Mouse (Mus musculus): ENCODE data around the gene Lgr6.

Lgr6 gene

DNA sequence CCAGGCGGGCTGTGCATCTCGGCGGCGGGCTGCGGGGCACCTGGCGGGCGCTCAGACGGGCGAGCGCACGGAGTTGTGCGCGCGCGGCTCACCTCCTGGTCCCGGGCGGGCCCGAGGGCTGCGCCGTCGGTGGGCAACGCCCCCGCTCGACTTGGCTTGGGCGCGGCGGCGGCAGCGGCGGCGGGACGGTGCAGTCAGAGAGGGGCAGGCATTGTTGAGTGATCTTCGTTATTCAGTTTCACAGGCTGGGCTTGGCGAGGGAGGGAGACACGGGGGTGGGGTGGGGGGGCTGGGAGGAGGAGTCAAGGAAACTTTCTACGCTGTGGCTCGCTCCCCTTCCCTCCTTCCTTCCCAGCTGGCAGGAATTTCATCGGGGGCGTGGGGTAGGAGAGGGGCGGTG is at the start of gene Lgr6:
Lgr6 (minus strand) TSS at position 153 of the 400 bp plus-strand sequence.
- no peak for DNase-seq (ENCODE audit: low read depth, low spot score)

DNA sequence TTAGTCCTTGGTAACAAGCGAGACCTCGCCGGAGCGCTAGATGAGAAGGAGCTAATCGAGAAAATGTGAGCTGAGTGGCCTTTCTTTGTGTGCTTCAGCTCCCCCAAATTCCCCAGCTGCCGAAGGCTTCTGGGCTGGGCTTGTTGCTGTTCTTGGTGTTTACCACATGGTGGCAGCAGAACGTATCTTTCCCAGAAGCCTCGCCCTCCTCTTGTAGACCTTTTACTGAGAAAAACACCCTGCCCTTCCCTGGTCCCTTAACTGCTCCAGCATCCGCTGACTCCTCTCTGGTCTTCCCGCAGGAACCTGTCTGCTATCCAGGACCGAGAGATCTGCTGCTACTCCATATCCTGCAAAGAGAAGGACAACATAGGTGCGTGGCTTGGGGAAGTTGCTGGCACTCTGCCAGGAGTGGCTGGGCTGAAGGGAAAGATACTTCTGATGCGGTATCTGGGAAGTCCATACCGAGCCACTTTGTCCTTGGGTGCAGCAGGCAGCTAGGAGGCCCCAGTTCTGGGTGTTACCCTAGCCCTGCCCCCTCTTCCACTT is 49.4 kb upstream of the Lgr6 start:
- peak; percentile 82 for DNase-seq (ENCODE audit: low read depth, low spot score)

- DNase-seq (ENCODE audit: low read depth, low spot score) = no peak
Measured at GRCm38 (mm10) chr1:135154011-135154410, 48.9 kb upstream of the Lgr6 start.

- no peak for DNase-seq (ENCODE audit: low read depth, low spot score)
Measured at GRCm38 (mm10) chr1:135148996-135149395, 43.9 kb upstream of the Lgr6 start.

DNA sequence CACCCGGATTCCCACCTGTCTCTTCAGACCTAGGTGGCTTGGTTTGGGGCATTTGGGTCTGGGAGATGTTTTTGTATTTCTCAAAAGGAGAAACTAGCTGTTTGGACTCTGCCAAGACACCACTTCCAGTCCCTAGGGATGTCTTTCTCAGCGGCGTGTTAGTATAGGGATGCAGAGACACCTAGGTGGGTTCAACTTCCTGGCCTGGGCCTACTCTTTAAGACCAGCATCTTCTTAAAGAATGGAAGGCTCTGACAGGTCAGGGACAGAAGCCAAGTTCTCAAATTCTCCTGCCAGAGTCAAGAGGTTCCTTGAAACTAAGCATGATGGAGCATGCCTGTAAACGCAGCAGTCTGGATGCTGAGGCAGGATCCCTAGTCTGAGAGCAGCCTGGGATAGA is 43.4 kb upstream of the Lgr6 start:
- DNase-seq (ENCODE audit: low read depth, low spot score) = no peak

GRCm38 (mm10) chr1:135147702-135148058 is 42.6 kb upstream of the Lgr6 start:
- DNase-seq (ENCODE audit: low read depth, low spot score) = no peak

DNA sequence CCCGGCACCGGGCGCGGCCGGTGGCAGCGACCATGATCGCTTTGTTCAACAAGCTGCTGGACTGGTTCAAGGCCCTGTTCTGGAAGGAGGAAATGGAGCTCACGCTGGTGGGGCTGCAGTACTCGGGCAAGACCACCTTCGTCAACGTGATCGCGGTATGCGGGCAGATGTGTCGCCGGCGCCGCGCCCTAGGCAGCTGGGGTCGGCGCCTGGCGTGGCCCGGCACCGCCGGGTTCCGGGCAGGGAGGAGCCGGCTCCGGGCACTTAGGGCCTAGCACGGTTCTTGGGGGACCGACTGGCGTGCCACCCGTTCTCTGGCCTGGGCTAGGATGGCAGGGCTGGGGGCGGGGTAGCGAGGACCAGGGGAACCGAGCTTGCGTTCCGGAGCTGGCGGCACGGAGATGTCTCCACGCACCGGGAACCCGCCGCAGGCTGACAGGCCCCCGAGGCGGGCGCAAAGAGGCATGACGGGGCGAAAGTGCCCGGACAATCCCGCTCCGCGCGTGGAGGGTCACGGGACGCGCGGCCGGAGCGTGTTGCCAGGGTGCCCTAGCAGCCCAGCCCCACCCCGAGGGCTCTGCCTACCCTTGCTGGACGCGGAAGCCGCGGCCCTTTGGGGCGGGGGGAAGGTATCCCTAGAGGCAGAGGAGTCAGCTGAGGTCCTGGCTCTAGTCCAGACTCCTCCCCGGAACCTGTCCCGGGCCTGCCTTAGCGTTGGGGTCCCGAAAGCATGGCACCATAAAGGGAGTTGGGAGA is 42.0 kb upstream of the Lgr6 start:
- DNase-seq (ENCODE audit: low read depth, low spot score) = no peak

GRCm38 (mm10) chr1:135146077-135146945 is 41.2 kb upstream of the Lgr6 start, which contains the start of gene Arl8a:
TSS of gene Arl8a (plus strand) at chr1:135146824.
- DNase-seq (ENCODE audit: low read depth, low spot score) = no peak

GRCm38 (mm10) chr1:135143940-135144339 is 38.9 kb upstream of the Lgr6 start:
- no peak for DNase-seq (ENCODE audit: low read depth, low spot score)

DNA sequence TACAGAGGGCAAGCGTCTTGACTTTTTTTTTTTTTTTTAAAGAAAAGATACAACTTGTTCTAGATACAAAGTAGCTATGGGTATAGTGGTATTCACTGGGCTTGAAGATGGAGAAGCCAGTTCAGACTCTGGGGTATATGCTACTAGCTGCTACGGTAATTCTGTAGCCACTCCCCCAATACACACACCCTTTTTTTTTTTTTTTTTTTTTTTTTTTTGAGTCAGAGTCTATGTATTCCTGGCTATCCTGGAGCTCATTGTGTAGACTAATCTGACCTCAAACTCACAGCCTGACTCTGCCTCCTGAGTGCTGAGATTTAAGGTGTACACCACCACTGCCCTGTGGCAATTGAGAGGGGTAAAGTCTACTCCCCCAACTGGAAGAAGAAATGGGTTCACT is 37.4 kb upstream of the Lgr6 start:
- no peak for DNase-seq (ENCODE audit: low read depth, low spot score)

GRCm38 (mm10) chr1:135139906-135140305 is 34.8 kb upstream of the Lgr6 start:
- no peak for DNase-seq (ENCODE audit: low read depth, low spot score)

GRCm38 (mm10) chr1:135136500-135136899 is 31.4 kb upstream of the Lgr6 start:
- peak; percentile 32 for DNase-seq (ENCODE audit: low read depth, low spot score)

DNA sequence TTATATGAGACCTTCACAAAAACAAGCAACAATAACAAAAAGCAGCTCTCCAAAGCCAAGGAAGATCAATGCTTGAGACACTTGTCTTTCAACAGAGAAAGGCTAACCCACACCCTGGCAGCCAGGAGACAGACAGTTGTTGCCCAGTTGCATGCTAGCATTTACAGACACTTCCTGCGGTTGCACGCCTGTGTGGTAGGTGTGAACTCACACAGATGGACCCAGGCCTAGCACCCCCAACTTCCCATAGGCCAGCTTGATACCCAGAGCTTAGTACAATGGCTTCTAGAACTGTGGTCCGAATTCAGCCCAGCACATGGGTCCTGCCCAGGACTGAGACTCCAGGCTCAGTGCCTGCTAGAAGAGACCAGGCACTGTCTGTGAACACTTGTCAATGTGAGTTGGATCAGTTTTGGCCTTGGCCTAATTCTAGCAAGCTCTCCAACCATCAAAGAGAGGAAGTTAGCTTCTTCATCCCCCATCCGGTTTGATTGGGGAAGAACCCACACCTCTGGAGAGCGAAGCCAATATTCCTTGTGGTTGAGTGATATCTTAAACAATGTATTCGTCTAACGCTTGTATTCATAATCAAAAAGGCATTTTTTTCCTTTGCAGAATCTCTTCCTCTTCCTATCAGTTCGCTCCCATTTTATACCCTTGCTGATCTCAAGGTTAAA is 30.2 kb upstream of the Lgr6 start:
- DNase-seq (ENCODE audit: low read depth, low spot score) = no peak

DNA sequence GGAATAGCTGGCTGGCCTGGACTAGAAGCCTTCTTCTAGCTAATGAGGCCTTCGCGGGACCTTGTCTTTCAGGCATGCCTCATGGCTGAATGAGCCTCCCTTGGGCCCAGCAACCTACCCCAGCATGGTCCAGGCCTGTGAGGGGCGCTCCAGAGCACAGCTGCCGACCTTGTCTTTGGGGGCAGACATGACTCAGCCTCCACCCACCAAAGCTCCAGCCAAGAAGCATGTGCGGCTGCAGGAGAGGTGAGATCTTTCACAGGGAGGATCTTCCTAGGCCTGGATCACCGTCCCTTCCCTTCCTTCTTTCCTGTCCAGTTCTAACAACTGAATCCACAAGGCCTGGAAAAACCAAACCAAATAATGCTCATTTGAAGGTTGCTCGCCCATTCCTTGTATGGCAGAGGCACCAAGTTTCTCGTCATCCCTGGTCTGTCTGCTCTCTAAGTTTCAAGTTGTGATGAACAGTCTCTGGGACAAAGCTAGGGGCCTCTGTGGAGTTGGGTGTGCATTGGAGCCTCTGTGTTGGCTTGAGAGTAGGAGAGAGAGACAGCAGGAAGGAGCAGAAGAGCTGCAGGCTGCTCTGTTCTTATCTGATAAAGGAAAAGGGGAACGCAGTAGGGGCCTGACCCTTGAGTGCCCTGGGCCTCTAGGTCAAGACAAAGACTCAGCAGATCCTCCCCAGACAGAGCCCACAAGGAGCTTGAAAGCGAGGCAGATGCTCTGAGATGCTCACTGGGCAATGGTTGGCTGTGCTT is 28.8 kb upstream of the Lgr6 start:
- no peak for DNase-seq (ENCODE audit: low read depth, low spot score)

GRCm38 (mm10) chr1:135132893-135133369 is 27.9 kb upstream of the Lgr6 start:
- no peak for DNase-seq (ENCODE audit: low read depth, low spot score)

- no peak for DNase-seq (ENCODE audit: low read depth, low spot score)
Measured at GRCm38 (mm10) chr1:135132473-135132872, 27.4 kb upstream of the Lgr6 start, which contains the start of gene Ptpn7. TSS of gene Ptpn7 (plus strand) at chr1:135132700.

DNA sequence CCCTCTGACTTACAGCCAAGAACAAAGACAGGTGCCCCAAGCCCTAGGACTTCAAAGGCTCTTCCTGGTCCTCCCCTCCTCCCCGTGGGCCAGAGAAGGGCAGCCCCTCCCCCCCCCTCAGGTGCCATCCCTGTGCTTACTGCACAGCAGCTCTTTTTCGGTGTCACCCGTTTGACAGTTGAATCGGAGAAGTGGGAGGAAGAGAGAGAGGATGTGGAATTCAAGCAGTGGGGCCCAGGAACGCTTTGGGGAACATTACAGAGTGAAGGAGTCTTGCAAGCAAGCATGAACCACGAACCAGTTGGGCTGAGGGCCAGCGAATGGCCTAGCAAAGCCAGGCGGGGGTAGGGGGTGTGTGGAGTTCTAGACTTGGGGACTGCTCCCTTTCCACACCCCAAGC is 26.5 kb upstream of the Lgr6 start:
- DNase-seq (ENCODE audit: low read depth, low spot score) = no peak

DNA sequence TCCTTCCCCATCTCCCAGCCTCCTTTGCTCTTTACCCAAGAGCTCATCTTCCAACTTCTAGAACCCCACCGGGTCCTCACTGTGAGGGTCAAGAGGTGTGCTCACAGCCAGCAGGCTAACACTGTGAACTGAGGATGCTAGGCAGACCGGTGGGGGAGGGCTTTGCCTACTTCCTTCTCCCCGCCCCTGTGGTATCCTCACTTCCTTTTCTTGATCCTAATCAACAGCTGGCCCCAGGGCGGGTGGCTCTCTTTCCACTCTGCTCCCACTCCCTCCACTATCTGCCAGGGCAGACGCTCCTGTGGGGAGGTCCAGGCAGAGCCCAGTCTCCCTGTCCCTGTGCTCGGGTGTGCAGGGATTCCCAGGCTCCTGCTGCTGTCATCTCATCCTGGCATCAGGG is 26.0 kb upstream of the Lgr6 start:
- DNase-seq (ENCODE audit: low read depth, low spot score) = no peak

DNA sequence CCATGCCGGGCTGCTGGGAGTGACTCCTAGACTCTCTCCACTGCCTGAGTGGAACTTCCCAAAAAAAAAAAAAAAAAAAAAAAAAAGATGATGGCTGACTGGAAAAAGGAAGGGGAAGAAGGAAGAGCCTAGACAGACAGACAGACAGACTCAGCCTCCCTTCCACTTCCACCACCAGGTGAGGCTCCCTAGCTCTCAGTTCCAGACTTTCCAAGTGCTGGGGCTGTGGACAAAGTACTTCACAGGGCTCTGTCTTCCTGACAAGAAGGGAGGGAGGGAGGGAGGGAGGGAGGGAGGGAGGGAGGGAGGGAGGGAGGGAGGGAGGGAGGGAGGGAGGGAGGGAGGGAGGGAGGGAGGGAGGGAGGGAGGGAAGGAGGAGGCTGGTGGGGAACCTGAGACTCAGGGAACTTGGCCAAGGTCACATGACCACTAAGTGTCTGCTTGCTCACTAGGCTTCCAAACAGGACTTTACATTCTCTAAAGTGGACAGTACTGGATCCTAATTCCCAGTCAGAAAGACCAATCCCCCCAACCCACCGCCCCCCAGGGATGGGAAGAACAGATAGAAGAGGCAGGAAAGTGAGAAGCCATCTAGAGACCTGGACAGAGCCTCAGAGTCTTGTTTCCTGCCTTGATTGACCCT is 25.4 kb upstream of the Lgr6 start:
- DNase-seq (ENCODE audit: low read depth, low spot score) = no peak

GRCm38 (mm10) chr1:135129543-135130183 is 24.6 kb upstream of the Lgr6 start:
- DNase-seq (ENCODE audit: low read depth, low spot score) = no peak
